Mouse (Mus musculus) cerebral cortex, adult 2 months (tissue): ENCODE results near the gene Ect2l.

ENCODE experiments used
- WGBS: fragments of 180-500 bp; shearing (Covaris S2); methylation state at CpG from one replicate; pipeline ENCODE4 v1.1.7; 2018; 5-methylcytosine and 5-hydroxymethylcytosine counted together

The Ect2l gene

DNA sequence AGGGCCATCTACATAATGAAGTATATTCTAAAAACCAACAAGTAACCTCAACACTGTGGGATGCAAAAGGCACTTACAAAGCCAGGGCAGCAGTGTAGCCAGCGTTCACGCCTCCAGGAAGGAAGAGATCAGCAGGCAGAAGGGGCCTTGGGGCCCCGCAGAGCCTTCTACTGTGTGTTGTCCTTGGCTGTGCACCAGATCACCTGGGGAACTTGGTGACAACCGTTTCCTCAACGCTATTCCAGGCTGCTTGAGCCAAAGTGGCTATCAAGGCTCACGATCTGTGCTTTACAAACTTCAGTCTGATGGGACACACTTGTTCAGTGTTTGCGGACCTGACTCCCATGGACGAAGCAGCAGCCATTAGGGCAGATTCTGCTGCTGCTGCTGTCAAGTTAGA lies 19.0 kb downstream of the Ect2l start:
- 66% methylated on average over 8 of the region's 8 CpGs for WGBS

DNA sequence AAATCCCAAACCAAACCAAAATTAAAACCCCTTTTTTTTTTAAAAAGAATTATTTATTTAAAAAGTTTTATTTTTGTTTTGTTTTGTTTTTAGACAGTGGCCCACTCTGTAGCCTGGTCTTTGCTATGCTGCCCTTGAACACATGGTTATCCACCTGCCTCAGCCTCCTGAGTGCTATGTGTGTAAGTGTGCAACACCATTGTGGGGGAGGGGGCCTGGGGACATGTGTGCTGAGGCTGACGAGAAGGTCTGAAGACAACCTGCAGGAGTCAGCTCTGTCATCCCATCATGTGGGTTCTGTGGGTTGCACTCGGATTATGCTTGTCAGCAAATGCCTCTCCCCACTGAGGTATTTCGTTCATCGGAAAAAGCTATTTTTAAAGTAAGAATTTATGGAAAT lies 21.2 kb downstream of the Ect2l start:
- 92% methylated on average over 4 of the region's 4 CpGs for WGBS

DNA sequence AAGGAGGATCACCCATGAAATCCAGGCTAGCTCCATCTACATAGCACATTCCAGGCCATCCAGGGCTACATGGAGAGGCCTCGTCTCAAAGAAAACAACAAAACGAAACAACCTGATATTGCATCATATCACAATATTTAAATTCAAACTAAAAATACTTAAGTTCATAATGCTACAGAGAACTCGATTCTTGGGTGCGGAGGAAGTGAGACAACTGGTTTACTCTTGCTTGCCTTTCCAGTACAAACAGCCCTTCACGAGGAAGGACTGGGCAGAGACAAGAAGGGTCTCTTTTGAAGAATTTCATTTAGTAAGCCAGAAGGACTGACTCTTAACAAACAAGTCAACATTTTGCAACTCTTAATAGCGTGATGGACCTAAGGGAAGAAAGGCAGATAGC lies 22.1 kb downstream of the Ect2l start:
- 90% methylated on average over 6 of the region's 6 CpGs for WGBS

DNA sequence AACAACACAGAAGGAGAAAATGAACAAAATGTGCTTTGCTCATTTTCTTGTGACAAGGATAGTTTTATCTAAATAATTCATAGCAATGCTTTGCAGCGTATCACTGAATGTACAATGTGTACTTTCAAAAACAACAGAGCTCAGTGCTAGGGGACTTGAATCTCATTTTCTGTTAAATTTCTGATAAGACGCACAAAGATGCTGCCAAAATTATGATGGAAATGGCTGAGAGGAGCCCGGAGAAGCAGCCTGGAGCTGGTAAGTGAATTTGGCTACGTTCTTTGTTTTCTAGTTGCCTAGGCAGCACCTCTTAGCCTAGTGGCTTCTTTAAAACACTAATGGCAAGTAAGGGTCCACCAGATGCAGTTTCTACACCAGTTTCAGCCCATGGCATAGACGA lies 28.4 kb downstream of the Ect2l start:
- WGBS: 56% methylated on average over 5 of the region's 5 CpGs

DNA sequence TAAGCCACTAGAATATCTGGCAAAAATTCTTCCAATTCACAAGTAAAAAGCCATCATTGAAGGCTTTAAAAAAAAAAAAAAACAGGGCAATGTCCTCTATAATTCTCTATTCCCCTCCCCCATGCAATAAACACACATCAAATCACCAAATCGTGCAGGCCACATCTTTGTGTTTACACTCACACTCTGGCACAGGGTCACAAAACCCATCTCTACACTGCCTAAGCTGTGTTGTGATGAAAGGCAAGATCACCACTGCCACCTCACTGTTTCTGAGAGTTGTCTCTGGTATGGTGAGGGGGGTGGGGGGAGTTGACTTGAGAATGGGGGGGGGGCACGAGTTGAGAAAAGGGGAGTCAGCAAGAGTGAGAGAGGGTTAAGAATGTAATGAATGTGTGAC lies 33.4 kb downstream of the Ect2l start:
- 68% methylated on average over 2 of the region's 2 CpGs for WGBS

DNA sequence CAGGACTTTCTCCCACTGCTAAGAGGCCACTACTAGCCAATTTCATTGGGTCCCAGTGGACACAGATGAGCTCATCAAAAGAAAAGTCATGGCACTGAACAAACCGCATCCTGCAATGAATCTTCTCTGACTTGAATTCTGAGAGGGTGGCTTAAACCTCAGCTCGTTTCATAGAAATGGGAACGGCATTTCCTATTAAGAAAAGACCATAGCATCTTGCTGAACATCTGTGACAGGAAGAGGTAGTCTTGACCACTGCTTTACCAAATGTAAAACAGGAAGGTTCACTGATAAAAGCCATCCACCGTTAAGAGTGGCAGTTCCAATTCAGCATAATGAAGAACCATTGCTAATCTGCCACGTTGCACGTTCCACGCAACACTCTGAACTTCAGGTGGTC lies 34.0 kb downstream of the Ect2l start:
- 90% methylated on average over 7 of the region's 7 CpGs for WGBS

DNA sequence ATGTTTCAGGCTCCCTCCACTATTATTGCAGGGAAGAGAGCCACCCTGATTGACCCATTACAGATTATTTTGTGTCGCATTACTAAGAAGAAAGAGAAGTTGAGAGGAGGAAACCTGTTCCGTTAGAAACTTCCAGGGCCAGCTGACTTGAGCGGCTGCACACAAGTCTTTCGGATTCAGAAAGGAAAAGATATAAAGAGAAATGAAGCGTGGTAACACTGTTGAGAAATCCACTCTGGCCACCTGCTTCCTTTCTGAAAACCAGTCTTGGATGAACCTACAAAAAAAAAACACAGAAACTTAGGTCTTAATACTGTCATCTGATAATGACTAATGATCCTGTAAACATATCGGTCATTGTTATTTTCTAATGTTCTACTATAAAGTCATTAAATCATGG lies 35.6 kb downstream of the Ect2l start:
- WGBS: 85% methylated on average over 6 of the region's 6 CpGs

DNA sequence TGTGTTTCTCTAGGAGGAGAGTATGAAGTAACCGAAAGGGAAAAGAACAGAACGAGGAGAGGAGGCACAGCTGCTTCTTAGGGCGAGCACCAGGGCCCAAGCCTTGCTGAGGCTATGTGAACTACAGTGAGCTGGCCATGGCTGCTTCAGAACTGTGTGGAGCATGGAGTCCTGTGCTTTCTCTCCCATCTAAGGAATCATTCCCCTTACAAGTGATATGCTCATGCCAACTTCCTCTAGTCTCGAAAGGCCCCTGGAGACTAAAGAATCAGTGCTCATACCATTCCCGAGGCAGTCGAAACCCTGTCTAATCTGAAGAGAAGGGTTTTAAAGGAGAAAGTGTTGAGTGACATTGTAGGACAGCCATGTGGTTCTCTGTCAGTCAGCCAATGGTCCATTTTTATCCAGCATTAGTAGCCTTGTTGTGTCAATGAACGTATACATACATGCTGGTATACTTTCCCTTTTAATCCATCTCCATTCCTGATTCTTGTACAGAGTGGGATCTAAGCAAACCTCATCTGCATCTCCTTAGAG lies 48.2 kb downstream of the Ect2l start:
- WGBS: 86% methylated on average over 7 of the region's 7 CpGs

DNA sequence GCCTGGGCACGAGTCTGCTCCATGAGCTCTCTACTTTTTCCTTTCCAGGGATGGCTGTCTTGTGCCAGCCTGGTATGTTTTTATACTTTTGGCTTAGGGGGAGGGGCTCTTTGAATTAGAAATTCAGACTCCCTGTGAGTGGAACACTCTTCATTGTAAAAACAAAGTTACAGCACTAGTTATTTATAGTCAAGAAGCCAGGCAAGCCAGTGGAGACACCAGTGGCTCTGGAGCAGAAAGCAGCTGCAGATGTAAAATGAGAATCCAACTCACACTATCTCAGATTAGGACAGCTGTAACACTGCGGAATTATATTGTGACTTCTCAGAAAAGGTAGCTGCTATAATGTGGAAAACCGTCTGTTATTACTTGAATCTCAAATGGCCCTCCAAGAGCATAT lies 63.5 kb downstream of the Ect2l start:
- 61% methylated on average over 3 of the region's 3 CpGs for WGBS

DNA sequence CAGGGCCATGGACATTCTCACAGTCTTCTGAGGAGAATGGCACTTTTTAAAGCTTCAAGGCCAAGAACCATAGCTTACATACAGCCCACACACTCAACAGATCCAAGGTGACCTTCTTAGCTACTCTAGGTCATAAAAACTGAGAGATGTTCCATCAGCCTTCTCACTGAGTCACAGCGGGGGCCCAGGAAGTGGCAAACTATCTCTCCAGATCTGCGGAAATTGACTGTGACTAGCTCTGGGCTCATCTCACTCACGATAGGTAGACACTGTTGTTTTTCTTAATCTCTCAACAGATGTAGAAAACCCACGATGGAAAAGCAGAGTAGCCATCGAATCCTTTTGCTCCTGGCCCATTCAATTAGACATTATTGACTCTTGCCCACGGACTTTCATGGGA lies 68.5 kb downstream of the Ect2l start:
- WGBS: 88% methylated on average over 6 of the region's 6 CpGs

DNA sequence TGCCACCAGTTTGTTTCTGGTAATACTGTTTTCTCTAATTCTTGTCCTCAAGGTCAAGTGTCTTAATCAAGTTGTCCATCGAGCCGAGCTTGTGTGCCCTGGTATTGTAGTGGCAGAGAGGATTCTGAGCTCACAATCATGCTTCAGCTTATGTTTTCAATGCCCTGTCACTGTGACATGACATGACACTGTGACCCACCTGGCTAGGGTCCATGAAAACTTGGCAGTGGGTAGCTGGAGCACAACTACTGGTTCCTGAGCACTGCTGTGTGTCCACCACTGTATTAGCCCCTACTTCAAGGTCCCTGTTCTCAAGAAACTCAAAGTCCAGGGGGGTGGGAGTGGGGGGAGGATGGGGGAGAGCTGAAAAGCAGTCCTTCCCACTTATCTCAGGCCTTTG lies 69.3 kb downstream of the Ect2l start:
- 83% methylated on average over 2 of the region's 2 CpGs for WGBS

DNA sequence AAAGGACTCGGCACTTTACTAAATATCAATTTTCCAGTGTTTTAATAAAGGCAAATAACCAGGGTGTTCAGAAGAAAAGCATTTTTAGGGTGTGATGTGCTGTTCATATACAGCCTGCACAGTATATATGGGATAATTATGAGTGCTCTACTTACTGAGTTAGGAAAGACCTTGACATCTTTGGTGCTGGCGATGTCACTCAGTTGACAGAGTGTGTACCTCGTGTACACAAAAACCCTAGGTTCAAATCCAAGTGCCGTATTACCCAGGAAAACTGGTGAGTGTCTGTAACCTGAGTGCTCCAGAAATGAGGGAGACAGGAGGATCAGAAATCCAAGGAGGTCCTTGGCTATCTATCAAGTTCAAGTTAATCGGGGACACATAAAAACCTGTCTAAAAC lies 71.1 kb downstream of the Ect2l start:
- WGBS: 75% methylated on average over 5 of the region's 5 CpGs

DNA sequence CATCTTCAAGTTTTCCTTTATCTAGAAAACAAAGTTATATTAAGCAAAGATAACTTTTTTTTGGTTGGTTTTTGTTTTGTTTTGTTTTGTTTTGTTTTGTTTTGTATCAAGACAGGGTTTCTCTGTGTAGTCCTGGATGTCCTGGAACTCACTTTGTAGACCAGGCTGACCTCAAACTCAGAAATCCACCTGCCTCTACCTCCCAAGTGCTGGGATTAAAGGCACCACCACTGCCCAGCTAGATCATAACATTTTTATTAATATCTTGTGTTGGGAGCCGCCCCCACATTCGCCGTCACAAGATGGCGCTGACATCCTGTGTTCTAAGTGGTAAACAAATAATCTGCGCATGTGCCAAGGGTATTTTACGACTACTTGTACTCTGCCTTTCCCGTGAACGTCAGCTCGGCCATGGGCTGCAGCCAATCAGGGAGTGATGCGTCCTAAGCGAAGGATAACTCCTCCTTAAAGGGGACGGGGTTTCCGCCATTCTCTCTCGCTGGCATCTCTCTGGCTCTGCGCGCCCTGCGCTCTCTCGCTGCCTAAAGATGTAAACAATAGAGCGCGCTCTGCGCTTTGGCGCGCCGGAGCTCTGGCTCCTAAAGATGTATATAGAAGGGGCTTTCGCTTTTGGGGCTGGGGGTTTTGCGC lies 71.7 kb downstream of the Ect2l start:
- 78% methylated on average over 18 of the region's 26 CpGs for WGBS

DNA sequence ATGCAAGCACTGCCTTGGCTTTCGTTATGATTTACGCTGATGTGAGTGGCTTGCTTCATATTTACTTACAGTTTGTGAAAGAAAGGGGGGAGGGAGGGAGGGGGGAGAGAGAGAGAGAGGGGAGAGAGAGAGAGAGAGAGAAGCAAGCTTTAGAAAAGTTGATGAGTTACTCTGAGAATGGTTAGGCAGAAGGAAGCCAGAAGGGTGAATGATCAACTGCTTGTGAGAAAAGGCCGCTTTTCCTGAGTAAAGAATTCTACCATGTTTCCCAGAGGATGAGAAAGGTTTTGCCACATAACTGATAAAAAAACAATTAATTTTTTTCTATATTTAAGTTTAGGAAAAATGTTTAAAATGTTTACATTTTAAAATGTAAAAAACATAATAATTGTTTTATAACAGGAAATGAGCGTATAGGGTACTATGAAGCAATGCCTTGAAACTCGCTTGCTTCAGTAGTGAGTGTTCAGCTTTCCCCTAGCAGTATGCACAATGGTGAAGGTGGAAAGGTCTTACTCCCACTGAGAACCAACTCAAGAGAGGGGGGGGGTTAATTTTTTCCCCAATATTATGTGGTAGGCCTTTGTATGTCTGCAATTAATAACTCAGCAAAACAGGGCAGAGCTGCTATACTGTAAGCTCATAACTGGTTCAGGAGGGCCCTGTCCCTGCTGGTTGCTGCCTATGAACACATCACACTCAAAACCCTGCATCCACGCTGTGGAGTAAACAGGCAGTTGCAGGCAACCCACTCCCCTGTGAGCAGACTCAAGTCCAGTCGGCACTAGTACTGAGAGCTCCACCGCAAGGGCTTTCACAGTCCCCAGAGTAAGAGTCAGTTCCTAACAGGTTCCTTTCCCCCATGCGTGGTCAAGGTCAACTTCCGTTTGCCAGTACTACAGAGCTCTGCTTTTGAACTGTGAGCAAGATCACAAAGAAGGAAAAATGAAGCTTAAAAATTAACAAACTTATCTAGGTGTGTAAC lies 78.7 kb downstream of the Ect2l start:
- 86% methylated on average over 10 of the region's 10 CpGs for WGBS

DNA sequence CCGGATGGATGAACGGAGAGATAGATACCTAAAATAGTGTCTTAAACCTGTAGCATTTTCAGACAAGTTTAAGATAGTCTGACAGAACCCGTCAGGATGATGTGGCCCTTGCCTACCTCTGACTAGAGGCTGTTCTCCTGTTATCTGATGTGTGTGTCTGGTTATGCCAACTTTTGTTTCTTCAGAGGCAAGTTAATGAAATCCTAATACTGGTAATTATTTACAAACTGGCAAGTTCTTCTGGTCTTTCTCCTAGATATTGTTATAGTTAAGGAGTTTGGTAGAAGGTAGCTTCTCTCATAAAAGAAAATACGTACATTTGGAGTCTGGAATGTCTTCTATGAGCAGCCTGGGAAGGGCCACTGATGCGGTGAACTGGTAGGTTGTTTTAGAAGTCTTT lies 80.4 kb downstream of the Ect2l start:
- WGBS: 97% methylated on average over 5 of the region's 5 CpGs

DNA sequence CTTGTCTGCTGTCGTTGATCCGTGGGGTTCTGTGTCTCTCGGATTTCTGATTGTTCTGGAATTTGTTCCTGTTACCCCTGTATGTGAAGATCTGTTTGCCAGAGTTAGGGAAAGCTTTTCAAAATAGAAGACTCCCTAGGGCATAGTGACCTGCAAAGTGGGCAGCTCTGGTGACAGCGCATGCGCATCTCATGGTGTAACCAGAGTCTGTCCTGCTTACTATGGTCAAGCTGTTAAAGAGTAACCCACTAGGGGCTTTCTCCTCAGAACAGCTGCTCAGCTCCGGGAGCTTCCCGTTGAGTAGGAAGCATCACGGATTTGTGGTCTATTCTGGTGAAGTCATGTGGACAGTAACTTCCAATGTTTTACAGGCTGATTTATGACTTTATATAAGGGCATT lies 92.4 kb downstream of the Ect2l start:
- 78% methylated on average over 8 of the region's 8 CpGs for WGBS

DNA sequence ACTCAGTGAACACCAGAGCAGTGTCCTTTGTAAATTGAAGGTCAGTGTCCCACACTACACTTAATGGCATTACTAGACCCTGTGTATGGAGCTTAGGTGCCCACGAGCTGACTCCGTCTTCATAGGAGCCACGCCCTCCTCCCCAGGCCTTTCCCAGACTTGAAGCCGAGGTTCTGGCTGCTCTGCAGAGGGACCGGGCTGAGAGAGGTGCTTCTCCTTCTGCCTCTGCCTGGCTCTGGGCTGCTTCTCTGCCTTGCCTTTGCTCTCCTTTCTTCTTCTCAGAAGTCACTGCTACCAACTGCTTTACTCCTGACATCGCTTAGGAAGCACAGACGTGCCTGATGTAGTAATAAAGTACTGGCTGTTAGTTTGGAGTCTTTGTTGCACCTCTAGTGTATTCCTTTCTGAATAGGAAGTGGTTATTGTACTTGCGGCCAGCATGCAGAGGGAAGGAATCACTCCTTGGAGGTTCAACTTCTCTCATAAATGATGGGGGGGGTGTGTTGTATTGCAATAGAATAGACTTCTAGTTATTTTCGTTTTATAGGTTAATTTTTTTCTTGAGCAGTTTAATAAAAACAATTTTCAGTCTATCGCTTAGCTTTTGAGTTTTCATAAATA lies 97.1 kb downstream of the Ect2l start:
- 87% methylated on average over 10 of the region's 10 CpGs for WGBS

DNA sequence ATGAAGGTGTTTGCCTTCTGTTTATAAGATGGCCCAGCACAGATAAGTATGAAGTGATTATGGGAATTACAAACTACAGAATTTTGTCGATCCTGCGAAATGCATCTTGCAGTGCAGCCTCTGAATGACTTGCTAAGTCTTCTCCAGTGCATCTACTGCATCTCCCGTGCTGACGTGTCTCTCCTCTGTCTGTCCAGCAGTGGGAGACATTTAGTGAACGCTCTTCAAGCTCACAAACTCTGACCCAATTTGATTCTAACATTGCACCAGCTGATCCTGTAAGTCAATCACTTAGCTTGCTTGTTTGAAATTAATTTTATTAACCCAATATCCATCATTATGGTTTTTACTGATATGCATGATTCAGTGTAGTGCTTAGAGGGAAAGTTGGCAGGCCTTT lies 103.2 kb downstream of the Ect2l start:
- 66% methylated on average over 5 of the region's 5 CpGs for WGBS

DNA sequence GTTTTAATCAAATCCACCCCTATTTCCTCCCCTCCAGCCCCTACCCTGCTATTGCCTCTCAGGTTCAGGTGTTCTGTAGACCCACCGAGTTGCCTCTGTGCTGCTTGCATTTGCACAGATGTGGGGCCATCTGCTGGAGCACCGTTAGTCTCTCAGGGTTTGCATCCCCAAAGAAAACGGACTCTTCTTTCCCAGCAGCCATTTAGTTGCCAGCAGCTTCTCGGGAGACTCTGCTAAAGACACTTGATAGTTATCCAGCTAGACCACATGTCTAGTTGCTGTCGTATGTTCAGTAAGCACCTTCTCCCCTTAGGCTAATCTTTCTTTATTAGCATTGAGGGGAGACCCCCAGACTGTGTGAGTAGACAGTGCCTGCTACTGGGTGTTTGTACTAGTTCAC lies 108.5 kb downstream of the Ect2l start:
- 29% methylated on average over 5 of the region's 5 CpGs for WGBS

DNA sequence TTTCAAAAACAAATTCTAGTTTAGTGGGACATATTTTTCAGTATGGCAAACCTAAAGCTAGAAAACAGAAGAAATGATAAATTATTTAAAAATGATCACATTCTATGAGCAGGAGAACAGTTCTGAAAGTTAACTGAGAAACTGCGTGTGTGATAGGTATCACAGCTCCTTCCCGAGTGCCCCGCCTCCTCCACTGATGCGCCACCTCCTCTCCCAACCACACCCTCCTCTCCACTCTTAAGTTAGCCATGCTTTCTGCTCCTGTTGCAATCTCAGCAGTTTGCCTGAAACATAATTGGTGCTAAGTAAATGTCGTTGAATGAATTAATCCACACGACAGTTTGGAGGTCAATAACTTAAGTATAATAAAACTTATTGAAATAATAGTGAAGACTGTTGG lies 127.9 kb downstream of the Ect2l start:
- 91% methylated on average over 6 of the region's 6 CpGs for WGBS

DNA sequence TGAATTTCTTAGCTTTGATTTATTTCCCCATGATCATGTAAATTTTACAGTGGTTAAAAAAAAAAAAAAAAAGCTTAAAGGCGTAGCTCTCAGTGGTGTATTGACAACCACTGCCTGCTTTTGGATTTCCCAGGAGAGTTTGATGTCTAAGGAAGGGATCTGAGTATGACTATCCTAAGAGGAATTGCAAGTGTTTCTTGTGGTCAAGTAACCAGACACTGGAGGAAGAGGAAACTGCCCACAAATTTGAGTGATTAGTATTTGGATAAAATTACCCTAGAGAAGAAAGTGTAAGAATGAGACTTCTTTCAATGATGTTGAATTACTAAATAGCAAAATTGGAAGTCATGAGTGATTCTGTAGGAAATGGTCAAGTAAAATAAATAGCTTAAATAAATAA lies 129.2 kb downstream of the Ect2l start:
- WGBS: 97% methylated on average over 1 of the region's 1 CpGs
